Mouse (Mus musculus): ENCODE results near the gene Tlx1.

The Tlx1 gene

DNA sequence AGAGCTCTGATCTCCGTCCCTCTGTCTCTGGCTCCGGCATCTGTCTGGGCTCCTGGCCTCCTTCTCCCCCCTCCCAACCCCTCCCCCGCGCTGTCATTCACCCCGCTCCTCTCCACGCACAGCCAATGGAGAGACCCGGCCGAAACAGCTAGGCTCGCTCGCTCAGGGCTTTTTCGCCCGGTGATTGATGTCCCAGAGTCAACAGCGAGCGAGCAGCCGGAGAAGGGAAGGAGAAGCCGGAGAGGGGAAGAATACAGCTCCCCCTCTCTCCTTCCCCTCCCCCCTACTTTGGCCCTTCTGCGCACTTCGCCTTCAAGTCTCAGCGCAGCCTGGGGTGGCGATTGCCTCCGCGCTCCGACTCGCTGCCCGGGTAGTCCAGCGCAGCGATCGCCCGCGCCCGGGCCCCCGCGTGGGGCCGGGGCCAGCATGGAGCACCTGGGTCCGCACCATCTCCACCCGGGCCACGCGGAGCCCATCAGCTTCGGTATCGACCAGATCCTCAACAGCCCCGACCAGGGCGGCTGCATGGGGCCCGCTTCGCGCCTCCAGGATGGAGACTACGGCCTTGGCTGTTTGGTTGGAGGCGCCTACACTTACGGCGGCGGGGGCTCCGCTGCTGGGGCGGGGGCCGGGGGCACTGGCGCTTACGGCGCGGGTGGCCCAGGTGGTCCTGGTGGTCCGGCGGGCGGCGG is at the start of gene Tlx1:
Gene Tlx1, plus strand, starts transcription at position 191 of the 692 bp plus-strand sequence.
- no peak for DNase-seq (ENCODE audit: low spot score in 2 of 2)

GRCm38 (mm10) chr19:45105591-45105990 is 44.9 kb upstream of the Tlx1 start:
- no peak for DNase-seq (ENCODE audit: low spot score in 2 of 2)

DNA sequence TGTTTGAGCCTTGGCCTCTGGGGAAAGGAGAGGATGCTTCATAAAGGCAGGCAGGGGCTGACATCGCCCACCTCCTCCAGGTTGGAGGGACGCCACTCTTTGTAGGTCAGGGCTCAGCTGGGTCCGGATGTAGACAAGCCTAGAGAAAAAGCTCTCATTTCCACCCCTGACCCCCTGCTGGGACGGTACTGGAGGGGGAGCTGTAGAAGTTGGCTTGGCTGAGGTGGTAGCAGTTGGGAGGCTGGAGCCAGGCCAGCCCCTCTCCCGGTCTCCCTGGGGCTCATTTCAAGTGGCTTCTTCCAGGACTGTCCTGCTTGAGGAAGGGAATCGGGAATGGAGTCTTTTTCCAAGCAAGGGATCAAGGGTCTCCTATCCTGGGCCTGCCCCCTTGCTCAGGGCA is 43.8 kb upstream of the Tlx1 start:
- DNase-seq (ENCODE audit: low spot score in 2 of 2) = no peak

DNA sequence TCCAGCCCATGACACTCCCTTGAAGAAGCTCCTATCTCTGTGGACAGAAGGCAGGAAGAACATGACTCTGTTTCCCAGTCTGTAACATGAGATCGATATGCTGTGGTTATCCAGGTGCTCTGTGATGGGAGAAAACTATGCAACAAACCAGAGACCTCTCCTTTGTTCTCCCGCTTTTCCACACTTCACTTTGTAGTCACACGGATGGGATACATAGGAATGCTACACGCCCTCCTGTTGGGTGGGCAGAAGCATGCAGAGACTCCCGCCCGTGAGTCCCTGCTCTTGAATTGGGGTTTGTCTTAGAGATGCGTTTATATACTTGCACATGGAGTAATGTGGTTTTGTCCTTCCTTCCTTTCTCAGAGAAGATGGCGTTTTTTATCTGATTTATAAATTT is 39.8 kb upstream of the Tlx1 start:
- no peak for DNase-seq (ENCODE audit: low spot score in 2 of 2)

DNA sequence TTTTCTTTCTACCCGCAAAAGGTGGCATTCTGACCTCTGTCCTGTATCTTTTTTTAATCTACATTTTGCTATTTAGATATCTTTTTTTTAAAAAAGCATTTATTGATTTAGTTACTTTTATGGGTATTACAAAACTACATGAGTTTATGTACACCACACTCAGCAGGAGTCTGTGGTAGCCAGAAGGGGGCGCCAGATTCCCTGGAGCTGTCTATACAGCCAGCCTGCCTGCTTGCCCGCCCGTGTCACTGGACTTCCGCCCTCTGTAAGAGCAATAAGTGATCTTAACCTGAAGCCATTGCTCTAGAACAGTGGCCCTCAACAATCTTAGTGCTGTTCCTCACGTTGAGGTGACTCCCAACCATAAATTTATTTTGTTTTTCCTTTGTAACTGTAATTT is 38.0 kb upstream of the Tlx1 start:
- DNase-seq (ENCODE audit: low spot score in 2 of 2) = no peak

- DNase-seq (ENCODE audit: low spot score in 2 of 2) = no peak
These were observed 36.6 kb upstream of the Tlx1 start for GRCm38 (mm10) chr19:45113791-45114460.

DNA sequence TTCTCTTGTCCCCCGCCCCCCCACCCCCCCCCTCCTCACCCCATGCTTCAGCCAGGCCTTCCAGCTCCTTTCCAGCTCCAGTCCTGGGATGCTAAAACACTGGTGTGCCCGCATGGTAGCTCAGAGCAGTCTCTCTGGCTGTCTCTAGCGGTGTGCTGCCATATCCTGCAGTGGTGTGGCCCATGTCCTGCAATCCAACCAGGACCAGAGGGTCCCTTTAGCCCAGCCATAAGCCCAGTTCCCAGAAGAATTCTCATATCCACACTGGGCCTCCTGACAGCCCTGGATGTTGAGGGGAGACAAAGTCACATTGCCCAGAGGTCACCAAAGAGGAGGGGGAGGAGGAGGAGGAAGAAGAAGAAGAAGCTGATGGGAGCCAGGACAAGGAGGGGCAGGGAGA is 35.7 kb upstream of the Tlx1 start:
- DNase-seq (ENCODE audit: low spot score in 2 of 2) = no peak

GRCm38 (mm10) chr19:45116798-45117197 is 33.7 kb upstream of the Tlx1 start:
- DNase-seq (ENCODE audit: low spot score in 2 of 2) = peak in 1 of 2 experiments; percentile 25

- no peak for DNase-seq (ENCODE audit: low spot score in 2 of 2)
These were observed 18.4 kb upstream of the Tlx1 start for GRCm38 (mm10) chr19:45131966-45132628.

DNA sequence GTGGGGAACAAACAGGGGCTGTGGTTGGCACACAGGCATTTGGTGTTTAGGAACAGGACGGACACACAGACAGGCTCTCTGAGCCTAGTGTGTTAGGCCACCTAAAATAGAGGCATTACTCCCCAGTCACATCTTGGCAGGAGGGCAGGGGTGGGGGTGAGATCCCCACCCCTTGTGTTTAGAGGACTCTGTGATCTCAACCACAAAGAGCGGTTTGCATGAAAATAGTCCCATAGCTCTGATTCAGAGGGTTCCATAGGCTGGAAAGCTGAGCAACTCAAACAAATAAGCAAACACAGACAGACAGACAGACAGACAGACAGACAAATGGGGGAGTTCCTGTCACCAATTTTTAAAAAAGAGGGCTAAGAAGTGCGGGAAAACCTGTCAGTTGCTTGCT is 7.9 kb upstream of the Tlx1 start:
- DNase-seq (ENCODE audit: low spot score in 2 of 2) = no peak

DNA sequence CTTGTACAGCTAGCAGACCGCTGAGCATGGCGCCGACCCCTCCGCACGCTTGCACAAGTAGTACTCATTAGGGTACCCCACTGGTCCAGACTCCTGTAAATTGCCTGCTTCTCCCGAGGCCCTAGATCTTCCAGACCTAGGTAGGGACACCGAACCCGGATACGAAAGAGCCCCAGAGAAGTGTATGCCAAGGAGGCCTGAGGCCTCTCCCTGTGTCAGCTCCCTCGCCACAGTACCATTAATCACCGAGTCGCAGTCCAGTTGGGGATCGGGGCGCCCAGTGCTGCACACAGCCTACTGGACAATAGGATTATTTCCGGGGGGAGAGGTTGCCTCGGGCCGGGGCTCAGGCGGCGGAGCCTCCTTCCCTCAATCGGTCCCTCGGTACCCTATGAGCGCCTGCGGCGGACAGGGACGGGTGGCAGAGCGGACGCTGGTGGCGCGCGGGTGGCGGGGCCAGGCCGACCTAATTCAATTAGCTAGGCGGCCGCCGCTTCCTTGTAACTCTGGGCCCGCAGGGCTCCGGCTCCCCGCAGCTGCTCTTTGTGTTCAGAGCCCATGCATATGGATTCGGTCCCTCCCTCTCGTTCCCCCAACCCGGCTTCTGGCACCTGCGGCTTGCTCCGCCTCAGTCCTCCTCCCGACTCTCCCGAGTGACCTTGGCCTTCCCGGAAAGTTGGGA is 7.1 kb upstream of the Tlx1 start:
- DNase-seq (ENCODE audit: low spot score in 2 of 2) = no peak

GRCm38 (mm10) chr19:45147071-45147470 is 3.4 kb upstream of the Tlx1 start:
- no peak for DNase-seq (ENCODE audit: low spot score in 2 of 2)

GRCm38 (mm10) chr19:45151361-45152182 is 1.1 kb downstream of the Tlx1 start:
- DNase-seq (ENCODE audit: low spot score in 2 of 2) = no peak

DNA sequence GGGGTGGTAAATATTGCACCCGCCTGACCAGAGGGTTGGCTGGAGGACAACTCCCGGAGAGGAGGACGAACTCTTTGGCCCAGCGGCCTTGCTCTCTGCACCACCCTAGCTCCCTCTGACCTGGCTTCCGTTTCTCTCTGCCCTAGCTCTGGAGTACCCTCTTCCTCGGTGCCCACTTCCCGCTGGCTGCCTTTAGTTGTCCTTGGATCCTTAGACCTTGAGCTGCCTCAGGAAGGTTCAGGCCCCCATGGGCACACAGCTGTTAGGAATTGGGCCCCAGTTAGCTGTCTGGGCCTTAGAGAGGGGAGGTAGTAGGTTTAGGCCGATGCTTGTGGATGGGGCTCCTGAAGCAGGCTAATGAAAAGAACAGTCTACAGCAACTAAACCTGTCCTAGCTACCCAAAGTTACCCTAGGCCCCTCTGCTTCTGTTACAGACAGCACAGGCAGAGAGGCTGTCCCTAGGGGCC is 1.7 kb downstream of the Tlx1 start:
- no peak for DNase-seq (ENCODE audit: low spot score in 2 of 2)

DNA sequence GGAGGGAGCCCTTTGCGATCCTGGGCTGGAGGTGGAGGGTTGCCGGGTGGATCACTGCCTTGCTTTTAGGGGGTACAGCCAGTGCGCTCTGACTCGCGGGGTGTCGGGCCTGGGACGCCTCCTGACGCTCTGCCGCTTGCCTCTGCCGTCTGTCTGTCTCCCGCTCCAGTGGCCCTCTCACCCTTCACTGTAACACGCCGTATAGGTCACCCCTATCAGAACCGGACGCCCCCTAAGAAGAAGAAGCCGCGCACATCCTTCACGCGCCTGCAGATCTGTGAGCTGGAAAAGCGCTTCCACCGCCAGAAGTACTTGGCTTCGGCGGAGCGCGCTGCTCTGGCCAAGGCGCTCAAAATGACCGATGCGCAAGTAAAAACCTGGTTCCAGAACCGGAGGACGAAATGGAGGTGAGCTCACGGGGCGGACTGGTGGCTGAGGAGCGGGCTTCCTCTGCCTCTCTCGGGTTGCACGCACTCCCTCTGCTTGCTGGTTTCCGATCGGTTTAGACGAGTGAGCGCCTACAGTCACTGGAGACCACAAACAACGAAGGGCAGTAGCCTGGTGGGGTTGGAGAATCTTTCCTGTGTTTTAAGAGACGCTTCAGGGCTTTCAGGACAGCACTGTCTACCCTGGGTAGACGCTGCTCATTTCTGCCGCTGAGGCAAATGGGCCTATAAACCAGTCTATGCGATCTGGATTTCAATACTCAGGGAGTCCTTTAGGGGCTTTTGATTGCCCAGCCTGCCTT is 3.0 kb downstream of the Tlx1 start:
- DNase-seq (ENCODE audit: low spot score in 2 of 2) = no peak

DNA sequence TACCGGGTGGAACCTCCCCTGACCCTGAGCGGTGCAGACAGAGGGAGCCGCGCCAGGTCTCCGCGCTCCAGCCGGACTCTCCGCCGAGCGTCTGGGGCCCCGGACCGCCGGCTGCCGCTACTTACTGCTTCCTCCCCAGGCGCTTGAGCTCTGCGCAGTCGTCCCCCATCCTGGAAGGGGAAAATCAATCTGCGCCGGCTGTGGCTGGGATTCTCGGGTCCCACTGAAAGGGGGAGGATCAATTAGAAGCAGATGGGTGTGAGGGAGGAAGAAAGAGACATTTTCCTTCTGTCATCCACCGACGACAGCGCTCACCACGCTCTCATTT is 3.5 kb downstream of the Tlx1 start:
- DNase-seq (ENCODE audit: low spot score in 2 of 2) = no peak

GRCm38 (mm10) chr19:45154521-45154920 is 4.0 kb downstream of the Tlx1 start:
- no peak for DNase-seq (ENCODE audit: low spot score in 2 of 2)

DNA sequence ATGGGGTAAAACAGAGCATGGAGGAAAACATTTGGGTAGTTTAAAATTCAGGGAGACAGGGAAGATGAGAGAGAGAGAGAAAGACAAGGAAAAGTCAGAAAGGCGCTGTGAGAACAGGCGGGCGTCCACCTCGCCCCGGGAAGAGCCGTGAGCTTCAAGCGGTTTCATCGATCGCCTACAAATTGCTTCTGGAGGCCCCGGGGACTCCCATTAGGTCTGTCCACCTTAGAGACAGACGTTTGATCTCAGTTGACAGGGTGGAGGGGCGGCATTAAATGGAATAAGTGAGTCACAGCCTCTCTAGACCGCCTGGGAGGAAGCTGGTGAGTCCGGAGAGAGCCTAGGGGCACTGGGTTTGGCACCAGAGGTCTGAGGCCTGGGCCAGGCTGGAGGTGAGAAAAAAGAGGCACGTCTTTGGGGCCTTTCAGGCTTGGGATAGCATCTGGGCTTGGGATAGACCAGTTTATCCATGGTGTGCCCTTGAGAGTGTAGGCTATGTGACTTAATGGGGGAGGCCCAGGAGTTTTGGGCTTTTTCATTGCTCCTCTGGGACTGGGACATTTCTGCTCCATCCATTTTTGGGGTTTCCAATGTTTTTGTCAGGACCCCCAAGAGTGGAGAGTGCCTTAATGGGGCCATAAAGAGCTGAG is 4.8 kb downstream of the Tlx1 start:
- DNase-seq (ENCODE audit: low spot score in 2 of 2) = no peak

- DNase-seq (ENCODE audit: low spot score in 2 of 2) = no peak
These were observed 5.3 kb downstream of the Tlx1 start for GRCm38 (mm10) chr19:45155791-45156186.

DNA sequence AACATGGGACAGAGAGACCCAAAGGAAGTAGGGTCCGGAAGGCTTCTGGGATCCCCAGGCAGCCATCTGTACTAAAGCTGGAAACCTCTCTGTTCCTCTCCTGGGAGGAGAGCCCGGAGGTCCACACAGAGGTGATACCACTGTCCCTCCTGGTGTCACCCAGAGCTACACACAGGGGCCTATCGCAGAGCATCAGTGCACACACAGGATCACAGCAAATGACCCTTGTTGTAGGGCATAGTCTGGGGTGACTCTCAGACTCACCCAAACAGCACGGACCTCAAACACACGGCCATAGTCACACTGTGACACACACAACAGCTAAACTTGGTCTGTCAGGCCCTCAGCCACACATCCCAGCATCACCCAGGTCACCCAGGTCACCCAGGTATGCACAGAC is 5.9 kb downstream of the Tlx1 start:
- DNase-seq (ENCODE audit: low spot score in 2 of 2) = no peak
